Mouse (Mus musculus): ENCODE results near the gene Cacng7. TPM values are rescaled to one million over a fixed set of nuclear protein-coding genes. Genes with fewer than 3 reads are reported as not detected.

Cacng7 gene
- polyA plus RNA-seq, 1 experiment from 2014 or later = 1.7 TPM

GRCm38 (mm10) chr7:3331171-3331570 lies 1.6 kb upstream of the Cacng7 start:
- H3K9ac ChIP-seq (ENCODE audit: low read depth, low read length) = no peak overlapping the region
- no peaks in the 10 kb centered on the region for H3K27me3 ChIP-seq (replicated peaks; ENCODE audit: control insufficient read depth, insufficient read depth, low read length)
- no peaks in the 10 kb centered on the region for H3K9me3 ChIP-seq (ENCODE audit: control insufficient read depth, low read length)
- no peaks in the 10 kb centered on the region for H3K36me3 ChIP-seq (ENCODE audit: control insufficient read depth, insufficient read depth, low read length)
- H3K4me3 ChIP-seq (ENCODE audit: low read depth, low read length) = peak overlapping the region; percentile 70
- 0 out of 2 replicates have a peak overlapping the region, but pooled peaks have one; percentile 28 for H3K27ac ChIP-seq (replicated peaks; ENCODE audit: low read depth, low read length)
- peak overlapping the region; percentile 69 for H3K4me2 ChIP-seq (ENCODE audit: low read depth, low read length)
- WGBS = 52% methylated on average over 6 of the region's 6 CpGs
- ATAC-seq (ENCODE audit: low read depth) (no peak), DNase-seq (ENCODE audit: low spot score) (no peak)
- peaks cover 13% of the 10 kb centered on the region; the same call in 1 of the 2 replicates for H3K4me1 ChIP-seq (ENCODE audit: control insufficient read depth, insufficient read depth, low read length)

GRCm38 (mm10) chr7:3331581-3332223 lies 1.1 kb upstream of the Cacng7 start:
- ATAC-seq (ENCODE audit: low read depth) (peak; percentile 94), DNase-seq (ENCODE audit: low spot score) (peak; percentile 95)
- Histone ChIP-seq H3K4me2 (ENCODE audit: low read depth, low read length) (peak overlapping the region; percentile 69), H3K36me3 (ENCODE audit: control insufficient read depth, insufficient read depth, low read length) (no peaks in the 10 kb centered on the region), H3K9me3 (ENCODE audit: control insufficient read depth, low read length) (no peaks in the 10 kb centered on the region), H3K9ac (ENCODE audit: low read depth, low read length) (peak overlapping the region; percentile 81), H3K4me1 (ENCODE audit: control insufficient read depth, insufficient read depth, low read length) (peaks cover 13% of the 10 kb centered on the region; the same call in 1 of the 2 replicates), H3K27me3 (replicated peaks; ENCODE audit: control insufficient read depth, insufficient read depth, low read length) (no peaks in the 10 kb centered on the region), H3K27ac (replicated peaks; ENCODE audit: low read depth, low read length) (peak overlapping the region; percentile 89), H3K4me3 (ENCODE audit: low read depth, low read length) (peak overlapping the region; percentile 70)
- 0% methylated on average over 23 of the region's 27 CpGs for WGBS

DNA sequence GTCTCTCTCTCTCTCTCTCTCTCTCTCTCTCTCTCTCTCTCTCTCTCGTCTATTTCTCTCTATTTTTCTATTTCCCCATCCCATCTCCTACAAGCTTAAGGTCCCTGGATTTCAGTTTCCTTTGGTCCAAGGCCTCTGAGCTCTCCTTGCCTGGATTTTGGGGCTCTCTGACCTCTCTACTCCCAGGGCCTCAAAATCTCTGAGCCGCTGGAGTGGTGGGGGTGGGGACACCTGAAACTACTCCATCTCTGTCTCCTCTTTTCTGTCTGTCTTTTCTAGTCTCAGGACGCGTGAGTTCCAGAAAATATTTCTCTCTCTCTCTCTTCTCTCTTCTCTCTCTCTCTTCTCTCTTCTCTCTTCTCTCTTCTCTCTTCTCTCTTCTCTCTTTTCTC lies 535 bp upstream of the Cacng7 start:
- ATAC-seq (ENCODE audit: low read depth) (0 out of 2 replicates have a peak, but pooled peaks have one; percentile 3), DNase-seq (ENCODE audit: low spot score) (no peak)
- under 1% methylated on average over 4 of the region's 4 CpGs for WGBS
- H3K9me3 ChIP-seq (ENCODE audit: control insufficient read depth, low read length) = no peaks in the 10 kb centered on the region
- peak overlapping the region; percentile 70 for H3K4me3 ChIP-seq (ENCODE audit: low read depth, low read length)
- H3K27me3 ChIP-seq (replicated peaks; ENCODE audit: control insufficient read depth, insufficient read depth, low read length) = no peaks in the 10 kb centered on the region
- H3K36me3 ChIP-seq (ENCODE audit: control insufficient read depth, insufficient read depth, low read length) = no peaks in the 10 kb centered on the region
- H3K9ac ChIP-seq (ENCODE audit: low read depth, low read length) = peak overlapping the region; percentile 81
- H3K4me1 ChIP-seq (ENCODE audit: control insufficient read depth, insufficient read depth, low read length) = peaks cover 13% of the 10 kb centered on the region; the same call in 1 of the 2 replicates
- H3K27ac ChIP-seq (replicated peaks; ENCODE audit: low read depth, low read length) = peak overlapping the region; percentile 89
- peak overlapping the region; percentile 69 for H3K4me2 ChIP-seq (ENCODE audit: low read depth, low read length)

- ATAC-seq (ENCODE audit: low read depth) (no peak), DNase-seq (ENCODE audit: low spot score) (peak; percentile 9)
- H3K4me2 ChIP-seq (ENCODE audit: low read depth, low read length) = peak overlapping the region; percentile 69
- H3K4me3 ChIP-seq (ENCODE audit: low read depth, low read length) = peak overlapping the region; percentile 70
- H3K9me3 ChIP-seq (ENCODE audit: control insufficient read depth, low read length) = no peaks in the 10 kb centered on the region
- peak overlapping the region; percentile 81 for H3K9ac ChIP-seq (ENCODE audit: low read depth, low read length)
- H3K4me1 ChIP-seq (ENCODE audit: control insufficient read depth, insufficient read depth, low read length) = peaks cover 13% of the 10 kb centered on the region; the same call in 1 of the 2 replicates
- no peaks in the 10 kb centered on the region for H3K36me3 ChIP-seq (ENCODE audit: control insufficient read depth, insufficient read depth, low read length)
- 11% methylated on average over 5 of the region's 5 CpGs for WGBS
- H3K27ac ChIP-seq (replicated peaks; ENCODE audit: low read depth, low read length) = peak overlapping the region; percentile 89; the same call in 1 of the 2 replicates
- H3K27me3 ChIP-seq (replicated peaks; ENCODE audit: control insufficient read depth, insufficient read depth, low read length) = no peaks in the 10 kb centered on the region
Observed at GRCm38 (mm10) chr7:3333542-3333941, 787 bp downstream of the Cacng7 start.

DNA sequence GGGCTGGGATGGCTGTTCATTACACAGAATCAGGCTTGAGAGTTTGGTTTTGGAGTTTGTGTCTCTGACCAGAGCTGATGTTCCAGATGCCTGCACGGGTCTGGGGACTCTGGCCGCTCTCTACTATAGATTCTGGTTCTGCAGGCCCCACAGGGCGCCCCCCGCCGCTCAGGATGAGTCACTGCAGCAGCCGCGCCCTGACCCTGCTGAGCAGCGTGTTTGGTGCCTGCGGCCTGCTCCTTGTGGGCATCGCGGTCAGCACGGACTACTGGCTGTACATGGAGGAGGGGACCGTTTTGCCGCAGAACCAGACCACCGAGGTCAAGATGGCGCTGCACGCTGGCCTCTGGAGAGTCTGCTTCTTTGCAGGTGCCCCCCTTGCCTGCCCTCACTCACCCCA lies 3.7 kb downstream of the Cacng7 start:
- H3K9ac ChIP-seq (ENCODE audit: low read depth, low read length) = no peak overlapping the region
- H3K4me1 ChIP-seq (ENCODE audit: control insufficient read depth, insufficient read depth, low read length) = peaks cover 9% of the 10 kb centered on the region; the same call in 1 of the 2 replicates
- H3K4me3 ChIP-seq (ENCODE audit: low read depth, low read length) = no peak overlapping the region
- ATAC-seq (ENCODE audit: low read depth) (no peak), DNase-seq (ENCODE audit: low spot score) (no peak)
- no peaks in the 10 kb centered on the region for H3K27me3 ChIP-seq (replicated peaks; ENCODE audit: control insufficient read depth, insufficient read depth, low read length)
- no peaks in the 10 kb centered on the region for H3K9me3 ChIP-seq (ENCODE audit: control insufficient read depth, low read length)
- 72% methylated on average over 17 of the region's 17 CpGs for WGBS
- H3K36me3 ChIP-seq (ENCODE audit: control insufficient read depth, insufficient read depth, low read length) = peaks cover 11% of the 10 kb centered on the region
- no peak overlapping the region for H3K4me2 ChIP-seq (ENCODE audit: low read depth, low read length)
- H3K27ac ChIP-seq (replicated peaks; ENCODE audit: low read depth, low read length) = no peak overlapping the region

DNA sequence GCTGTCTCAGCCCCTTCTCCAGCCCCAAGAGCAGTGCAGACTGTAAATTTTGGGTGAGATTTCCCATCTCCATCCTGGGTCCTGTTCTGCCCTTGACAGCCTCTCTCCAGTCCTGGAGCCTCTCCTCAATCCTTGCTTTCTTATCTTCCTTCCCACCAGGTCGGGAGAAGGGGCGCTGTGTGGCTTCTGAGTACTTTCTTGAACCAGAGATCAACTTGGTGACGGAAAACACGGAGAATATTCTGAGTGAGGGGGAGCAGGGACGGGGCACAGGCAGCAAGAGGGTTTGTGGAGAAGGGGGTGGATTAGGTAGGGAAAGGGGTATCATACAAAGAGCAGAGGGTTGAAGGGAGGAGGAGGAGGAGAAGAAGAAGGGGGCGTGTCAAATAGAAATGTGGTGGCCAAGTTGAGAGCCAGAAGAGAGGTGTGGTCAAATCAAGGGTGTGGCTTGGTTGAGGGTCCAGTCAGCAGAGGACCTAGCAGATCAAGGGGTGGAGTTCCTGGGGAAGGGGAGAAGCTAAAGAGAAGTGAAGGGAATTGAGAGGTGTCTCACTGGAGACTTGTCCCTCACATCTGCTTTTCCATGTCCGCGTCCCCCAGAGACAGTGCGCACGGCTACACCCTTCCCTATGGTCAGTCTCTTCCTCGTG lies 5.7 kb downstream of the Cacng7 start:
- H3K27ac ChIP-seq (replicated peaks; ENCODE audit: low read depth, low read length) = no peak overlapping the region
- peaks cover 9% of the 10 kb centered on the region; the same call in 1 of the 2 replicates for H3K4me1 ChIP-seq (ENCODE audit: control insufficient read depth, insufficient read depth, low read length)
- no peak overlapping the region for H3K4me3 ChIP-seq (ENCODE audit: low read depth, low read length)
- DNase-seq (ENCODE audit: low spot score) (no peak), ATAC-seq (ENCODE audit: low read depth) (no peak)
- H3K9me3 ChIP-seq (ENCODE audit: control insufficient read depth, low read length) = no peaks in the 10 kb centered on the region
- H3K9ac ChIP-seq (ENCODE audit: low read depth, low read length) = no peak overlapping the region
- H3K27me3 ChIP-seq (replicated peaks; ENCODE audit: control insufficient read depth, insufficient read depth, low read length) = no peaks in the 10 kb centered on the region
- WGBS = 84% methylated on average over 9 of the region's 11 CpGs
- no peak overlapping the region for H3K4me2 ChIP-seq (ENCODE audit: low read depth, low read length)
- H3K36me3 ChIP-seq (ENCODE audit: control insufficient read depth, insufficient read depth, low read length) = peaks cover 23% of the 10 kb centered on the region

- H3K36me3 ChIP-seq (ENCODE audit: control insufficient read depth, insufficient read depth, low read length) = peaks cover 27% of the 10 kb centered on the region
Observed at GRCm38 (mm10) chr7:3339010-3339409, 6.3 kb downstream of the Cacng7 start.

DNA sequence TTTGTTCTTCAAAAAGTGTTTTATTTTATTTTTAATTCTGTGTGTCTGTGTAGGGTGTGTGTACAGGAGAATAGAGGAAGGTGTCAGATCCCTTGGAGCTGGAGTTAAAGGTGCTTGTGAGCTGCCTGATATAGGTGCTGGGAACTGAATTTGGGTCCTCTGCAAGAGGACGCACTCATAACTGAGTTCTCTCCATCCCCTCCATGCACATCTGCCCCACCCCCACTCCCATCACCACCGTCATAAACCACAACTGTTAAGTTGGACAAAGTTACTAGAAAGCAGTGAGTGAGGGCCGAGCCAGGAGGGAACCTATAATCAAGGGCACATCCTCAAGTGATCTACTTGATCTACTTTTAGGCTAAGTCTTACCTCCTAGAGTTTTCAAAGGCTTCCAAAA lies 11.1 kb downstream of the Cacng7 start:
- H3K4me2 ChIP-seq (ENCODE audit: low read depth, low read length) = no peak overlapping the region
- no peak for ATAC-seq (ENCODE audit: low read depth)
- H3K4me3 ChIP-seq (ENCODE audit: low read depth, low read length) = no peak overlapping the region
- no peaks in the 10 kb centered on the region for H3K4me1 ChIP-seq (ENCODE audit: control insufficient read depth, insufficient read depth, low read length)
- peaks cover 59% of the 10 kb centered on the region for H3K36me3 ChIP-seq (ENCODE audit: control insufficient read depth, insufficient read depth, low read length)
- no peak for DNase-seq (ENCODE audit: low spot score)
- no peak overlapping the region for H3K27ac ChIP-seq (replicated peaks; ENCODE audit: low read depth, low read length)
- WGBS = 91% methylated on average over 3 of the region's 3 CpGs
- H3K27me3 ChIP-seq (replicated peaks; ENCODE audit: control insufficient read depth, insufficient read depth, low read length) = no peaks in the 10 kb centered on the region
- no peaks in the 10 kb centered on the region for H3K9me3 ChIP-seq (ENCODE audit: control insufficient read depth, low read length)
- H3K9ac ChIP-seq (ENCODE audit: low read depth, low read length) = no peak overlapping the region

More at GRCm38 (mm10) chr7:3339010-3339409, 6.3 kb downstream of the Cacng7 start:
- Histone ChIP-seq H3K4me1 (ENCODE audit: control insufficient read depth, insufficient read depth, low read length) (peaks cover 3% of the 10 kb centered on the region; the same call in 1 of the 2 replicates), H3K4me3 (ENCODE audit: low read depth, low read length) (no peak overlapping the region), H3K9me3 (ENCODE audit: control insufficient read depth, low read length) (no peaks in the 10 kb centered on the region), H3K9ac (ENCODE audit: low read depth, low read length) (no peak overlapping the region), H3K4me2 (ENCODE audit: low read depth, low read length) (no peak overlapping the region), H3K27me3 (replicated peaks; ENCODE audit: control insufficient read depth, insufficient read depth, low read length) (no peaks in the 10 kb centered on the region), H3K27ac (replicated peaks; ENCODE audit: low read depth, low read length) (no peak overlapping the region)
- WGBS = 93% methylated on average over 11 of the region's 11 CpGs
- ATAC-seq (ENCODE audit: low read depth) (no peak), DNase-seq (ENCODE audit: low spot score) (no peak)
